Mouse (Mus musculus): ENCODE results near the gene Gm3045. TPM values are rescaled to one million over a fixed set of nuclear protein-coding genes. Genes with fewer than 3 reads are reported as not detected.

The Gm3045 gene
- polyA plus RNA-seq (2012): not detected in 2 replicates

DNA sequence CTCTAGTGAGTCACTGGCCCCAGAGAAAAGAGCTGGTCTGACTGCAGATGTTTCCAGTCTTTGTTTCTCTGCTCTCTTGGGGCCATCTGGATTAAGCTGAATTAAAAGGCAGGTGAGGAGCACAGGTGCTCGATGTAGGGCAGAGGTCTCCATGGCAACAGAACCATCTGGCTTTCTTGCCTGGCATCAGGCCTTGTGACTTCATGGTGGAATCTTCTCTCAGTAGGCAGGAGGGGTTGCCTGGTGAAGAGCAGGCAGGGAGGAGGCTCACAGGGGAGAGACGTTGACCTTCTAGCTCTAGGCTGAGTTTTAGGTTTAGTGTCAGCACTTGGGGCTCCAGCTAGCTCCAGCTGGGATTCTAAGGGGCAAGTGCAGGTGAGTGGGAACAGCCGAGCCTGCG lies at the start of gene Gm3045:
Gene Gm3045, plus strand, starts transcription at position 230 of the 400 bp plus-strand sequence.

GRCm38 (mm10) chr13:56438211-56439075 lies 12.0 kb downstream of the Gm3045 start, which contains the start of gene Slc25a48:
TSS of gene Slc25a48 (plus strand) at chr13:56438355.

GRCm38 (mm10) chr13:56482146-56482545 lies 55.8 kb downstream of the Gm3045 start, which contains the start of gene Il9:
TSS of gene Il9 (minus strand) at chr13:56482246.

Other genes starting within 250 kb of the Gm3045 start
- 19.5 and 61.3 TPM in 2 replicates for gene Tifab, start 247.7 kb upstream of the Gm3045 start, polyA plus RNA-seq (2012)
- gene Neurog1, start 174.4 kb upstream of the Gm3045 start, polyA plus RNA-seq (2012): not detected in 2 replicates
- gene Cxcl14, start 130.0 kb upstream of the Gm3045 start, polyA plus RNA-seq (2012): 0.08 TPM in 1 of 2 replicates, not detected in the other
- gene Slc25a48, start 11.8 kb downstream of the Gm3045 start, polyA plus RNA-seq (2012): 0.03 TPM in 1 of 2 replicates, not detected in the other
- gene Il9, start 55.7 kb downstream of the Gm3045 start, polyA plus RNA-seq (2012): not detected in 2 replicates
- 0.17 and 0.34 TPM in 2 replicates for gene Fbxl21, start 95.9 kb downstream of the Gm3045 start, polyA plus RNA-seq (2012)
- not detected in 2 replicates for gene Lect2, start 121.9 kb downstream of the Gm3045 start, polyA plus RNA-seq (2012)
- gene Tgfbi, start 182.9 kb downstream of the Gm3045 start, polyA plus RNA-seq (2012): 15.5 and 36.3 TPM in 2 replicates